Mouse (Mus musculus) embryonic facial prominence, embryonic 14.5 days (tissue): Measurements from ENCODE around the gene D930007J09Rik. TPM values are rescaled to one million over a fixed set of nuclear protein-coding genes. Genes with fewer than 3 reads are reported as not detected.

Experiments used
- ATAC-seq: fragments of 200-750 bp; cut with Nextera tagmentation; 2 replicates; pipeline ENCODE4 v1.8.0; 2017; ENCODE audit warnings: low read depth, moderate number of reproducible peaks, moderate TSS enrichment
- DNase-seq: peaks from one replicate; pipeline ENCODE4 v3.0.0-alpha.2; 2015; ENCODE audit warnings: low spot score
- H3K27ac ChIP-seq: fragments of 300-500 bp; sonication (generic); replicated peaks from 2 replicates; pipeline ENCODE4 v1.5.1; 2014; ENCODE audit warnings: low read depth, mild to moderate bottlenecking, low read length, moderate library complexity
- H3K27me3 ChIP-seq: fragments of 300-500 bp; sonication (generic); replicated peaks from 2 replicates; pipeline ENCODE4 v1.6.1; 2014; ENCODE audit warnings: low read length; ENCODE audit not compliant: control insufficient read depth, insufficient read depth
- H3K36me3 ChIP-seq: fragments of 300-500 bp; sonication (generic); 2 replicates; pipeline ENCODE4 v1.6.1; 2014; ENCODE audit warnings: low read length, mixed read lengths; ENCODE audit not compliant: control insufficient read depth, insufficient read depth
- H3K4me1 ChIP-seq: fragments of 300-500 bp; sonication (generic); 2 replicates; pipeline ENCODE4 v1.6.1; 2014; ENCODE audit warnings: antibody characterized with exemption, low read length; ENCODE audit not compliant: control insufficient read depth, insufficient read depth
- H3K4me2 ChIP-seq: fragments of 300-500 bp; sonication (generic); 2 replicates; pipeline ENCODE4 v1.6.1; 2014; ENCODE audit warnings: low read depth, mild to moderate bottlenecking, low read length, moderate library complexity, mixed read lengths
- H3K4me3 ChIP-seq: fragments of 300-500 bp; sonication (generic); 2 replicates; pipeline ENCODE4 v1.5.1; 2014; ENCODE audit warnings: low read depth, mild to moderate bottlenecking, low read length
- H3K9ac ChIP-seq: fragments of 300-500 bp; sonication (generic); 2 replicates; pipeline ENCODE4 v1.6.1; 2014; ENCODE audit warnings: low read depth, mild to moderate bottlenecking, low read length, moderate library complexity, mixed read lengths
- H3K9me3 ChIP-seq: fragments of 300-500 bp; sonication (generic); 2 replicates; pipeline ENCODE4 v1.6.1; 2016; ENCODE audit warnings: low read length; ENCODE audit not compliant: control insufficient read depth
- WGBS: fragments of 180-500 bp; shearing (Covaris S2); extraction: QIAGEN DNeasy Blood & Tissue Kit; methylation state at CpG from one replicate; pipeline ENCODE4 v1.1.7; 2014; 5-methylcytosine and 5-hydroxymethylcytosine counted together
- polyA plus RNA-seq: library from polyadenylated mRNA; unstranded; fragments of >200 nt; fragmentation: Nextera tagmentation; extraction: Ambion mirVana; gene quantifications from 2 replicates; pipeline ENCODE4 v1.2.1, GENCODE M21; 2014

The D930007J09Rik gene
- polyA plus RNA-seq, 1 experiment from 2014 or later, result not detected

DNA sequence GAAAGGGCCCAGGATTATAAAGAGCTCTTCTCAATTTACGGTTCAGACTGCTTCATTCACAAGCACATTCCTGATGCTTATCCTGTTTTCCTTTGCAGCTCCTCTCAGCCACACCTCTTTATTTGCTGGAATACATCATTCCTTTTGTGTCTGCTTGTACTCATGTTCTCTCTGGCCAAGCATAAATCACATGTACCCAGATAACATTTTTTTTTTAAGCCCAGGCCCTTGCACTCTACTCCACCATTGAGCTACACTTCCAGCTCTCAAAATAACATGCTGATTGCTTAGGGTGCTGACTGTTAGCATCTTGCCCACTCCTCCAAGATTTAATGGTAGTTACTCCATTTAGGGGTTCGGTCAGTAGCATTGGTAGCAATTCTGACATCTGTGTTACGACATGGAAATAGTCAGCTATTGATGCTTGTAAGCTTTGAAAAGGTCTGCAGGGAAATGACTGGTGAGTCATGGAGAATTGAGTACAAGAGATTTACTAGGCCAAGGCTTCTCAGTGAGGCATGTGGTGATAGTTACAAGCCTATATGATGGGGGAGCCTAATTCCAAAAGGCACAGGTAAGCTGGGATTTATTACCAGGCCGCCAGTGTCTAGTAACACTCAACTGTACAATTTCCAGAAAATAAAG lies 1.2 kb upstream of the D930007J09Rik start:
- Histone ChIP-seq H3K9me3 (no peaks in the 10 kb centered on the region), H3K27me3 (no peaks in the 10 kb centered on the region), H3K9ac (peak overlapping the region; percentile 84; the same call in 1 of the 2 replicates), H3K4me2 (peak overlapping the region; percentile 89), H3K4me3 (peak overlapping the region; percentile 86), H3K36me3 (peaks cover 25% of the 10 kb centered on the region), H3K4me1 (peaks cover 18% of the 10 kb centered on the region), H3K27ac (no peak overlapping the region)
- WGBS, result 67% methylated on average over 4 of the region's 4 CpGs
- no peak for ATAC-seq
- DNase-seq, result no peak

DNA sequence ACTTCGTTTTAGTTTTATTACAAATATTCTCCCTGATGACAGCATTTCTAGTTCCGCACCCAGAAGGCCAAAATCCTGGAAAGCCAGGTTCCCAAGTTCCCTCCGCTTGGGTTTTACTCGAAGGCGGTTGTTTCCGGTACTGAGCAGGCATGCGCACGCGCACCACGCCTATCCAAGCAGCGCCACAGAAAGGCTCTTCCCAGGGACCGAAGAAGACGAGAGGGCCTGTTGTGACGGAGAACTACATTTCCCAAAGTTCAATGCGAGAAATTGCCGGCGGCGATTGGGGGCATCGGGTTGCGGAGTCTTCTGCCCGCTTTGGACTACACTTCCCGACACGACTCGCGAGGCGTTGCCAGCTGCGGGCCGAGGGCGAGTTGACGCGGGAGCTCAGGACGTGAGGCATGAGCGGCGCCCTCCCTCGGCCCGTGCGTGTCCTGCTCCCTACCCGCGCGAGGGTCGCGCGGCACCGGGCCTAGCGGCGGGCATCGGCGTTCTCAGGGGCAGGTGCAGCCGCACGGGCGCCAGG lies 892 bp downstream of the D930007J09Rik start, which contains the start of gene Wrnip1:
Gene Wrnip1 (plus strand): TSS at position 346 of the 529 bp plus-strand sequence.
- peaks cover 18% of the 10 kb centered on the region for H3K4me1 ChIP-seq
- peaks cover 11% of the 10 kb centered on the region for H3K36me3 ChIP-seq
- peak within 1 kb of the TSS; percentile 84 for H3K9ac ChIP-seq
- DNase-seq (peak; percentile 100), ATAC-seq (peak; percentile 97)
- H3K4me3 ChIP-seq, result peak within 1 kb of the TSS; percentile 86
- peak within 1 kb of the TSS; percentile 89 for H3K4me2 ChIP-seq
- WGBS, result under 1% methylated on average over 49 of the region's 51 CpGs
- peak within 1 kb of the TSS; percentile 86 for H3K27ac ChIP-seq
- H3K27me3 ChIP-seq, result no peaks in the 10 kb centered on the region
- H3K9me3 ChIP-seq, result no peaks in the 10 kb centered on the region

DNA sequence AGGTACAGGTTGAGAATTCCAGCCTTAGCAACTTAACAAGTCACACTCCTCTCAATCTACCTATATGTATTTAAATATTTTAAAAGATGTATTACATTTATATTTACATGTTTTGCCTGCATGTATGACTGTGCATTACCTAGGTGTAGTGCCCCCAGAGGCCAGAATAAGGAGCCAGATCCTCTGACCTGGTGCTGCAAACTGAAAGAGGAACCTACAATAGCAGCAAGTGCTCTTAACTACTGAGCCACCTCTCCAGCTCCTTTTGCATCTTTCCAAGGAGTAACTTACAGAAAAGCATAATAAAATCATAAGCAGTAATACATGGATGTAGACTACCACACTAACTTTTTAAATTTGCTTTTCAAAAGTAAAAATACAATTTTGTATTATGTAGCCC lies 1.8 kb downstream of the D930007J09Rik start:
- ATAC-seq (no peak), DNase-seq (no peak)
- Histone ChIP-seq H3K4me2 (peak overlapping the region; percentile 89), H3K36me3 (peaks cover 3% of the 10 kb centered on the region; the same call in 1 of the 2 replicates), H3K27me3 (no peaks in the 10 kb centered on the region), H3K9ac (no peak overlapping the region), H3K9me3 (no peaks in the 10 kb centered on the region), H3K4me1 (peaks cover 18% of the 10 kb centered on the region), H3K4me3 (0 out of 2 replicates have a peak overlapping the region, but pooled peaks have one; percentile 86), H3K27ac (no peak overlapping the region)

DNA sequence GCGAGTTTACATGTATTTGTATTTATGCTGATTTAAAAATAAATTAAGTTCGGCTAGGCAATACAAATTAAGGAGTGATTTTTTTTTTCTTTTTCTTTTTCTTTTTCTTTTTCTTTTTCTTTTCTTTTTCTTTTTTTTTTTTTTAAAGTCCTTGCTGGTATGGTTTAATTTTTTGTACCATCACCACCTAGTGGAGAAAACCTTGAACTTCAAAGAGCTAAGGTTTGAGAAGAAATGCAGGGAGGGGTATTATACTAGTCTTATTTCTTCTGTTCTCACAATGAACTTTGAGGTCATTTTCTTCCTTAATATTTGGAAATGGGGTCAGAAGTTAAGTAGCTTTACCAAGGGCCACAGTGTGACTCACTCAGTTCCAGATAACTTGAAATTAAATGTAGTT lies 3.5 kb downstream of the D930007J09Rik start:
- H3K4me2 ChIP-seq, result no peak overlapping the region
- no peaks in the 10 kb centered on the region for H3K36me3 ChIP-seq
- no peaks in the 10 kb centered on the region for H3K27me3 ChIP-seq
- DNase-seq, result no peak
- no peak overlapping the region for H3K9ac ChIP-seq
- H3K4me3 ChIP-seq, result no peak overlapping the region
- H3K4me1 ChIP-seq, result peaks cover 15% of the 10 kb centered on the region
- no peak overlapping the region for H3K27ac ChIP-seq
- ATAC-seq, result no peak
- 51% methylated on average over 2 of the region's 2 CpGs for WGBS
- no peaks in the 10 kb centered on the region for H3K9me3 ChIP-seq

DNA sequence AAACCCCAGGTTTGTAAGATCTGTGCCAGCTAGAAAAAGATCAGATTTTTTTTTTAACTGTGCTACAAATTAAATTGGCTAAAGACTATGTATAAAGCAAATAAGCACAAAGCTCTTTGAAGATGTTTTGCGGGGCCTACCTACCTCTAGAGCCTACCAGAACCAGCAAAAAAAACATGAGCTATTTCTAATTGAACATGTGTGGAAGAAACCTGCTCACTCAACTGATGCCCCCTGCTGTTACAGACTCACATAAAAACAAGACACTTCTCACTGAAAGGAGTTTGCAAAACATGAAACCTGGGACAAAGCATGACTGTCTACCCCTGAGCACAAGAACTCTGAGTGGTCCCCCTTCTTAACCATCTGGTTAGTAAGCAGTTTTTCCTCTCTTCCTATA lies 5.6 kb downstream of the D930007J09Rik start:
- H3K4me1 ChIP-seq, result 0 out of 2 replicates have a peak, but pooled peaks cover 3% of the 10 kb centered on the region
- no peak overlapping the region for H3K9ac ChIP-seq
- DNase-seq (no peak), ATAC-seq (no peak)
- H3K9me3 ChIP-seq, result no peaks in the 10 kb centered on the region
- no peaks in the 10 kb centered on the region for H3K27me3 ChIP-seq
- H3K36me3 ChIP-seq, result no peaks in the 10 kb centered on the region
- no peak overlapping the region; the same call in 1 of the 2 replicates for H3K27ac ChIP-seq
- no peak overlapping the region for H3K4me3 ChIP-seq
- 68% methylated on average over 1 of the region's 1 CpGs for WGBS
- no peak overlapping the region for H3K4me2 ChIP-seq

DNA sequence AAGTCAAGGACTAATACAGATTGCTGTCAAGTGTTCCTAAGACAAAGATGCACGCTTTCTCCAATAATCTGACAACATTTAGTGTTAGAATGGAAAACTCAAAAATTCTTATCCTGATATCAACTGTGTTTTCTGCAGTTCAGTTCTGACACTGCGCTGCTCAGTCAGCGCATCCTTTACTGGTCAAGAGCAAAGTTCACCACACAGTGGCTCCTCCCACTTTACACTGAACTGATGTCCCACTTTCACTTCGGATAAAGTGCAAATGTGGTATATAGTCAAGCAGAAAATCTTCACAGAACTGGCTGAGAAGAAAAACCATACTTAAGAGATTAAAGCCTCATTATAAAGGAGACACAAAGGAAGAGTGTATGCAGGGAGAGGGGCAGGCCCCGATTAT lies 7.5 kb downstream of the D930007J09Rik start:
- Histone ChIP-seq H3K4me3 (no peak overlapping the region), H3K4me2 (no peak overlapping the region), H3K27ac (no peak overlapping the region), H3K36me3 (no peaks in the 10 kb centered on the region), H3K9me3 (no peaks in the 10 kb centered on the region), H3K4me1 (0 out of 2 replicates have a peak, but pooled peaks cover 3% of the 10 kb centered on the region), H3K27me3 (no peaks in the 10 kb centered on the region), H3K9ac (no peak overlapping the region)
- DNase-seq (no peak), ATAC-seq (no peak)
- WGBS, result 85% methylated on average over 5 of the region's 5 CpGs

DNA sequence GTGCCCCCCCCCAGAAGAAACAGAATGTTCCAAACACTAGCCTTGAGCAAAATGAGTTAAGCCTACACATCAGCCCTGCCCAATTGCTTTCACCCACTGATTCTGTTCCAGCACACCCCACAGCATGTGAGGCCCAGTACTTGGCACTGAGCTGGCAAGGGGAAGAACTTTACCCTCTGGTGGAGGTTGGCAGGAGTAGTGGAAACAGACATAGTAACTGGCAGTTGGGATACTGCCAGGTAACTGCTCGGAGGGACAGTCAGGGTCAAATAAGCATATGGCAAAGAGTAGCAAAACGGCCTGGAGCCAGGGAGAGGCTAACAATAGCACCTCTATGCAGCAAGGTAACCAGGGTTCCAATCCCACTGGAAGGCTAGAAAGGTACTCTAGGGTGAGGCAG lies 8.0 kb downstream of the D930007J09Rik start:
- Histone ChIP-seq H3K4me1 (0 out of 2 replicates have a peak, but pooled peaks cover 3% of the 10 kb centered on the region), H3K27me3 (no peaks in the 10 kb centered on the region), H3K4me3 (no peak overlapping the region), H3K27ac (no peak overlapping the region), H3K9ac (no peak overlapping the region), H3K4me2 (no peak overlapping the region), H3K9me3 (no peaks in the 10 kb centered on the region), H3K36me3 (no peaks in the 10 kb centered on the region)
- peak; percentile 47 for DNase-seq
- ATAC-seq, result 0 out of 2 replicates have a peak, but pooled peaks have one; percentile 47
- WGBS, result 40% methylated on average over 2 of the region's 2 CpGs

DNA sequence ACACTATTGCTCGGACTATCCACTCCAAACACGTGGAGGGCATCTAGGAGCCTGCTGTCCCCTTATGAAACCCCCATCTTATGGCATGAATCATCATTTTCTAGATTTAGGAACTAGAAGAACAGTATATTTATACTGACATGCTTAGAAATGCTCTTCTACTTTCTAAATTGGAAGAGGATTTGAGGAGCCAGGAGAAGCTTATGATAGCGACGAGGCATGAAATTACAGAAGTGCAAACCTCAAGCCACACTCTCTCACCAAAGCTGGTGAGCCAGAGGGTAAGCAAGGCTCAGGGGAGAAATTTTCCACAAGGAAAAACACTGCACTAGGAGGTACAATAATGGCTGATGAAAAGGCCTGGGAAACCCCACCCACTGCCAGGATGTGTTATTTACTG lies 12.9 kb downstream of the D930007J09Rik start:
- Histone ChIP-seq H3K4me1 (0 out of 2 replicates have a peak, but pooled peaks cover 2% of the 10 kb centered on the region), H3K4me2 (no peak overlapping the region), H3K4me3 (no peak overlapping the region), H3K36me3 (no peaks in the 10 kb centered on the region), H3K9ac (no peak overlapping the region), H3K27ac (no peak overlapping the region), H3K27me3 (no peaks in the 10 kb centered on the region), H3K9me3 (no peaks in the 10 kb centered on the region)
- no peak for ATAC-seq
- no peak for DNase-seq
- WGBS, result 70% methylated on average over 4 of the region's 4 CpGs

DNA sequence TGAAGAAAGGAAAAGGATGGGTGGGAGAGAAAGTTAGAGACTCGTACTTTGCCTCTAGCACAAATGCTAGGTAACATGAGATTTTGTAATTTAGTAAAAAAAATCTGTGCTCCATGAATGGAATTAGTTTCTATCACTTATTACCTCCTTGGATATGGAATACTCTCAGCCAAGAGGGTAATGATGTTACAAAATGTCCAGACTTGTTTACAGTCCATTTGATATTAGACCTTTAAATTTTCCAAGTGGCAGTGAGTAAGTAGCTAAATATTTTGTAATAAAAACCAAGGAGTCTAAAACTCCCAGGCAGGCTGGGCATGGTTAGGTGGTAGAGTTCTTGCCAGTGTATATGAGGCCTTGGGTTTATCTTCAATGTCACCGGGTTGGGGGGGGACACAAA lies 15.1 kb downstream of the D930007J09Rik start:
- Histone ChIP-seq H3K9ac (no peak overlapping the region), H3K36me3 (no peaks in the 10 kb centered on the region), H3K4me2 (no peak overlapping the region), H3K9me3 (no peaks in the 10 kb centered on the region), H3K4me3 (no peak overlapping the region), H3K27ac (no peak overlapping the region), H3K4me1 (no peaks in the 10 kb centered on the region), H3K27me3 (no peaks in the 10 kb centered on the region)
- no peak for ATAC-seq
- 49% methylated on average over 2 of the region's 2 CpGs for WGBS
- DNase-seq, result no peak
